Mouse (Mus musculus) cerebellum, adult 11 months (tissue): ENCODE data around the gene Pigm.

Experiments used
- DNase-seq: peaks from one replicate; pipeline ENCODE4 v3.0.0; 2022

Gene Pigm

GRCm38 (mm10) chr1:172376198-172376667 lies at the start of gene Pigm:
Gene Pigm (plus strand): TSS chr1:172376546.
- DNase-seq: peak; percentile 97

- DNase-seq: no peak
Observed at GRCm38 (mm10) chr1:172326684-172327083, 49.7 kb upstream of the Pigm start.

GRCm38 (mm10) chr1:172327206-172328001 lies 48.9 kb upstream of the Pigm start:
- DNase-seq: no peak

GRCm38 (mm10) chr1:172328041-172328440 lies 48.3 kb upstream of the Pigm start:
- DNase-seq: no peak

- DNase-seq: no peak
Observed at GRCm38 (mm10) chr1:172328461-172328860, 47.9 kb upstream of the Pigm start.

- peak; percentile 86 for DNase-seq
Observed at GRCm38 (mm10) chr1:172329131-172329530, 47.2 kb upstream of the Pigm start, which contains the start of gene Kcnj9. Gene Kcnj9 (minus strand): TSS chr1:172329318.

GRCm38 (mm10) chr1:172329616-172330015 lies 46.7 kb upstream of the Pigm start:
- DNase-seq: no peak

GRCm38 (mm10) chr1:172331422-172331947 lies 44.9 kb upstream of the Pigm start:
- DNase-seq: no peak

- DNase-seq: no peak
Observed at GRCm38 (mm10) chr1:172332925-172333324, 43.4 kb upstream of the Pigm start.

- no peak for DNase-seq
Observed at GRCm38 (mm10) chr1:172333512-172333911, 42.8 kb upstream of the Pigm start.

GRCm38 (mm10) chr1:172335804-172336203 lies 40.5 kb upstream of the Pigm start:
- DNase-seq: no peak

- DNase-seq: peak; percentile 74
Observed at GRCm38 (mm10) chr1:172337411-172338185, 38.7 kb upstream of the Pigm start.

GRCm38 (mm10) chr1:172340729-172341321 lies 35.5 kb upstream of the Pigm start, which contains the start of gene Kcnj10:
Gene Kcnj10 (plus strand): TSS chr1:172341210.
- DNase-seq: peak; percentile 81

- DNase-seq: no peak
Observed at GRCm38 (mm10) chr1:172341386-172341785, 35.0 kb upstream of the Pigm start.

- no peak for DNase-seq
Observed at GRCm38 (mm10) chr1:172342729-172343128, 33.6 kb upstream of the Pigm start.

- DNase-seq: no peak
Observed at GRCm38 (mm10) chr1:172343914-172344313, 32.4 kb upstream of the Pigm start.

GRCm38 (mm10) chr1:172344820-172345219 lies 31.5 kb upstream of the Pigm start:
- no peak for DNase-seq

GRCm38 (mm10) chr1:172346707-172347106 lies 29.6 kb upstream of the Pigm start:
- no peak for DNase-seq

- DNase-seq: no peak
Observed at GRCm38 (mm10) chr1:172347382-172347781, 29.0 kb upstream of the Pigm start.

- no peak for DNase-seq
Observed at GRCm38 (mm10) chr1:172349504-172349903, 26.8 kb upstream of the Pigm start.

- no peak for DNase-seq
Observed at GRCm38 (mm10) chr1:172349916-172350812, 26.2 kb upstream of the Pigm start.

- DNase-seq: no peak
Observed at GRCm38 (mm10) chr1:172352001-172352400, 24.3 kb upstream of the Pigm start.
